ENCODE assay signal across 21 mouse cellular contexts in genomic region chr11:76360255-76360654, GRCm38 (mm10). TPM values are rescaled to one million over a fixed set of nuclear protein-coding genes. Genes with fewer than 3 reads are reported as not detected.
DNase-seq lines count a peak whose midpoint lies in the region; ATAC-seq and TF ChIP-seq lines count a peak whose summit lies in the region.
"Had no signal": no experiment of that assay in that cellular context is flagged by ENCODE, and none has a peak within 500 bp of the region (broad histone marks: within the 10 kb centered on the region; RNA-seq: fewer than 3 reads in every experiment).

No protein-coding gene starts in this region.

- H3K27me3 ChIP-seq in forebrain, embryonic 10.5 days (ENCODE audit: poor library complexity, severe bottlenecking), result no peaks in the 10 kb centered on the region
- no peaks in the 10 kb centered on the region for H3K27me3 ChIP-seq in forebrain, embryonic 16.5 days (replicated peaks; ENCODE audit: control insufficient read depth, insufficient read depth, low read length)
- H3K27me3 ChIP-seq in hindbrain, embryonic 10.5 days (ENCODE audit: insufficient read depth, poor library complexity, severe bottlenecking), result no peaks in the 10 kb centered on the region
- H3K27me3 ChIP-seq in hindbrain, embryonic 14.5 days (ENCODE audit: control insufficient read depth, insufficient read depth, low read length), result no peaks in the 10 kb centered on the region
- H3K27me3 ChIP-seq in midbrain, embryonic 13.5 days, result no peaks in the 10 kb centered on the region
- no peaks in the 10 kb centered on the region for H3K27me3 ChIP-seq in midbrain, postnatal 0 days (ENCODE audit: insufficient read depth, low read length)
- no peaks in the 10 kb centered on the region for H3K27me3 ChIP-seq in limb, embryonic 10.5 days (ENCODE audit: low read depth, poor library complexity, severe bottlenecking)
- H3K27me3 ChIP-seq: hindbrain, embryonic 13.5 days; intestine, embryonic 15.5 days; limb, embryonic 15.5 days; liver, embryonic 15.5 days; neural tube, embryonic 12.5 days had no signal

- no peak for DNase-seq in forebrain, embryonic 10.5 days (ENCODE audit: extremely low spot score, low spot score)
- no peak for DNase-seq in hindbrain, embryonic 10.5 days (ENCODE audit: low spot score)
- DNase-seq in hindbrain, embryonic 14.5 days (ENCODE audit: low spot score), result no peak
- DNase-seq in midbrain, postnatal 0 days (ENCODE audit: low spot score), result no peak
- DNase-seq in limb, embryonic 10.5 days (ENCODE audit: low spot score), result no peak
- DNase-seq in gastrocnemius, adult 8-10 months (ENCODE audit: low spot score in 2 of 2), result no peak
- DNase-seq: B cell, adult 2 months; cerebellum, adult 8-10 months; gastrocnemius, postnatal 10 days; heart, adult 18-20 months; kidney, adult 9 months; spleen, adult 18-20 months; thymus, postnatal 36 days had no signal

- H3K9ac ChIP-seq in forebrain, embryonic 16.5 days (replicated peaks; ENCODE audit: low read depth, low read length), result no peak overlapping the region
- H3K9ac ChIP-seq in hindbrain, embryonic 14.5 days, result no peak overlapping the region
- H3K9ac ChIP-seq in midbrain, embryonic 13.5 days (replicated peaks), result no peak overlapping the region
- H3K9ac ChIP-seq in midbrain, postnatal 0 days (replicated peaks; ENCODE audit: low read length, poor library complexity, severe bottlenecking), result no peak overlapping the region
- H3K9ac ChIP-seq: hindbrain, embryonic 13.5 days; intestine, embryonic 15.5 days; limb, embryonic 15.5 days; liver, embryonic 15.5 days; neural tube, embryonic 12.5 days had no signal

- WGBS in forebrain, embryonic 10.5 days, result 45% methylated on average over 6 of the region's 6 CpGs
- WGBS in forebrain, embryonic 16.5 days, result 61% methylated on average over 6 of the region's 6 CpGs
- 59% methylated on average over 6 of the region's 6 CpGs for WGBS in hindbrain, embryonic 10.5 days
- 58% methylated on average over 6 of the region's 6 CpGs for WGBS in hindbrain, embryonic 14.5 days
- 65% methylated on average over 6 of the region's 6 CpGs for WGBS in midbrain, embryonic 13.5 days
- 69% methylated on average over 6 of the region's 6 CpGs for WGBS in midbrain, postnatal 0 days
- WGBS in limb, embryonic 10.5 days, result 90% methylated on average over 6 of the region's 6 CpGs

- peaks cover 10% of the 10 kb centered on the region for H3K36me3 ChIP-seq in forebrain, embryonic 10.5 days (replicated peaks)
- H3K36me3 ChIP-seq in forebrain, embryonic 16.5 days (ENCODE audit: control insufficient read depth, insufficient read depth), result no peaks in the 10 kb centered on the region
- H3K36me3 ChIP-seq in hindbrain, embryonic 10.5 days, result no peaks in the 10 kb centered on the region
- no peaks in the 10 kb centered on the region for H3K36me3 ChIP-seq in hindbrain, embryonic 14.5 days (replicated peaks; ENCODE audit: control insufficient read depth, insufficient read depth)
- no peaks in the 10 kb centered on the region for H3K36me3 ChIP-seq in midbrain, embryonic 13.5 days
- no peaks in the 10 kb centered on the region for H3K36me3 ChIP-seq in midbrain, postnatal 0 days (ENCODE audit: insufficient read depth, low read length)
- peaks cover 4% of the 10 kb centered on the region for H3K36me3 ChIP-seq in limb, embryonic 10.5 days
- H3K36me3 ChIP-seq: hindbrain, embryonic 13.5 days; intestine, embryonic 15.5 days; limb, embryonic 15.5 days; liver, embryonic 15.5 days; neural tube, embryonic 12.5 days had no signal

- no peak for ATAC-seq in forebrain, embryonic 16.5 days
- no peak for ATAC-seq in hindbrain, embryonic 14.5 days (ENCODE audit: low FRiP score)
- no peak for ATAC-seq in midbrain, embryonic 13.5 days
- ATAC-seq in midbrain, postnatal 0 days (ENCODE audit: low FRiP score), result no peak
- ATAC-seq: intestine, embryonic 15.5 days had no signal

- H3K4me2 ChIP-seq in forebrain, embryonic 16.5 days (ENCODE audit: low read length), result no peak overlapping the region
- H3K4me2 ChIP-seq in hindbrain, embryonic 14.5 days (replicated peaks), result no peak overlapping the region
- H3K4me2 ChIP-seq in midbrain, embryonic 13.5 days (replicated peaks), result no peak overlapping the region
- H3K4me2 ChIP-seq in midbrain, postnatal 0 days (ENCODE audit: low read depth, low read length, poor library complexity, severe bottlenecking), result no peak overlapping the region
- H3K4me2 ChIP-seq: hindbrain, embryonic 13.5 days; intestine, embryonic 15.5 days; limb, embryonic 15.5 days; liver, embryonic 15.5 days; neural tube, embryonic 12.5 days had no signal

- peak overlapping the region; percentile 82 for H3K27ac ChIP-seq in forebrain, embryonic 10.5 days
- no peak overlapping the region for H3K27ac ChIP-seq in forebrain, embryonic 16.5 days (ENCODE audit: low read length)
- peak overlapping the region; percentile 74 for H3K27ac ChIP-seq in hindbrain, embryonic 10.5 days
- no peak overlapping the region for H3K27ac ChIP-seq in hindbrain, embryonic 14.5 days
- peak overlapping the region; percentile 27; the same call in 1 of the 2 replicates for H3K27ac ChIP-seq in midbrain, embryonic 13.5 days
- no peak overlapping the region for H3K27ac ChIP-seq in midbrain, postnatal 0 days (ENCODE audit: low read depth, low read length)
- H3K27ac ChIP-seq in limb, embryonic 10.5 days, result peak overlapping the region; percentile 62
- H3K27ac ChIP-seq: hindbrain, embryonic 13.5 days; intestine, embryonic 15.5 days; limb, embryonic 15.5 days; liver, embryonic 15.5 days; macrophage; neural tube, embryonic 12.5 days had no signal

- no peaks in the 10 kb centered on the region for H3K9me3 ChIP-seq in forebrain, embryonic 10.5 days
- no peaks in the 10 kb centered on the region for H3K9me3 ChIP-seq in forebrain, embryonic 16.5 days (ENCODE audit: control insufficient read depth, low read length)
- H3K9me3 ChIP-seq in hindbrain, embryonic 10.5 days, result no peaks in the 10 kb centered on the region
- H3K9me3 ChIP-seq in hindbrain, embryonic 14.5 days (ENCODE audit: control insufficient read depth, low read length), result no peaks in the 10 kb centered on the region
- H3K9me3 ChIP-seq in midbrain, embryonic 13.5 days, result no peaks in the 10 kb centered on the region
- H3K9me3 ChIP-seq in midbrain, postnatal 0 days (ENCODE audit: low read length), result no peaks in the 10 kb centered on the region
- no peaks in the 10 kb centered on the region for H3K9me3 ChIP-seq in limb, embryonic 10.5 days (replicated peaks)
- H3K9me3 ChIP-seq: hindbrain, embryonic 13.5 days; intestine, embryonic 15.5 days; limb, embryonic 15.5 days; liver, embryonic 15.5 days; neural tube, embryonic 12.5 days had no signal

- no peak overlapping the region for H3K4me3 ChIP-seq in forebrain, embryonic 10.5 days
- H3K4me3 ChIP-seq in forebrain, embryonic 16.5 days (replicated peaks; ENCODE audit: low read length), result no peak overlapping the region
- no peak overlapping the region for H3K4me3 ChIP-seq in hindbrain, embryonic 10.5 days
- no peak overlapping the region for H3K4me3 ChIP-seq in hindbrain, embryonic 14.5 days (replicated peaks; ENCODE audit: low read length)
- no peak overlapping the region for H3K4me3 ChIP-seq in midbrain, embryonic 13.5 days (replicated peaks)
- no peak overlapping the region for H3K4me3 ChIP-seq in midbrain, postnatal 0 days (ENCODE audit: low read depth, low read length)
- no peak overlapping the region for H3K4me3 ChIP-seq in limb, embryonic 10.5 days
- H3K4me3 ChIP-seq: hindbrain, embryonic 13.5 days; intestine, embryonic 15.5 days; limb, embryonic 15.5 days; liver, embryonic 15.5 days; neural tube, embryonic 12.5 days had no signal

- TF ChIP-seq CTCF in midbrain, postnatal 0 days (IDR thresholded peaks at IDR 0.05), result no peak

- H3K4me1 ChIP-seq in forebrain, embryonic 10.5 days, result peaks cover 100% of the 10 kb centered on the region
- H3K4me1 ChIP-seq in forebrain, embryonic 16.5 days (replicated peaks; ENCODE audit: control insufficient read depth, insufficient read depth, low read length), result peaks cover 23% of the 10 kb centered on the region
- peaks cover 91% of the 10 kb centered on the region for H3K4me1 ChIP-seq in hindbrain, embryonic 10.5 days (replicated peaks)
- H3K4me1 ChIP-seq in hindbrain, embryonic 14.5 days (replicated peaks; ENCODE audit: control insufficient read depth, insufficient read depth, low read length), result peaks cover 42% of the 10 kb centered on the region
- peaks cover 55% of the 10 kb centered on the region for H3K4me1 ChIP-seq in midbrain, embryonic 13.5 days (replicated peaks)
- peaks cover 12% of the 10 kb centered on the region; the same call in 1 of the 2 replicates for H3K4me1 ChIP-seq in midbrain, postnatal 0 days (ENCODE audit: insufficient read depth, low read length)
- peaks cover 77% of the 10 kb centered on the region for H3K4me1 ChIP-seq in limb, embryonic 10.5 days
- H3K4me1 ChIP-seq: liver, embryonic 15.5 days had no signal

RNA-seq across cellular contexts. Expression of gene Nxn, which starts 38.7 kb away (rescaled TPM):
- 55.4 and 62.3 TPM in 2 replicates for polyA plus RNA-seq in forebrain, embryonic 10.5 days (2016; fragmentation: Nextera tagmentation; extraction: Ambion mirVana)
- polyA plus RNA-seq in forebrain, embryonic 16.5 days (2015; fragmentation: Nextera tagmentation; extraction: Ambion mirVana), result 14.5 and 15.6 TPM in 2 replicates
- 45.3 and 46.6 TPM in 2 replicates for polyA plus RNA-seq in hindbrain, embryonic 10.5 days (2016; fragmentation: Nextera tagmentation; extraction: Ambion mirVana)
- polyA plus RNA-seq in hindbrain, embryonic 14.5 days (2014; fragmentation: Nextera tagmentation; extraction: Ambion mirVana), result 32.0 and 36.0 TPM in 2 replicates
- polyA plus RNA-seq in midbrain, embryonic 13.5 days (2015; fragmentation: Nextera tagmentation; extraction: Ambion mirVana), result 29.0 and 34.3 TPM in 2 replicates
- total RNA-seq in midbrain, postnatal 0 days (2014; rRNA removed), result 25.2 and 32.2 TPM in 2 replicates
- polyA plus RNA-seq in midbrain, postnatal 0 days (2015; fragmentation: Nextera tagmentation; extraction: Ambion mirVana), result 13.7 and 15.2 TPM in 2 replicates
- polyA plus RNA-seq in limb, embryonic 10.5 days (2016; fragmentation: Nextera tagmentation; extraction: Ambion mirVana), result 53.3 and 55.7 TPM in 2 replicates
- total RNA-seq in gastrocnemius, adult 8-10 months (2022), result 10 to 100 TPM; 41.5 to 47.7 (median 43.3) TPM

RNA-seq across cellular contexts. Expression of gene Timm22, which starts 46.5 kb away (rescaled TPM):
- 127 and 128 TPM in 2 replicates for polyA plus RNA-seq in forebrain, embryonic 10.5 days (2016; fragmentation: Nextera tagmentation; extraction: Ambion mirVana)
- 94.0 and 101 TPM in 2 replicates for polyA plus RNA-seq in forebrain, embryonic 16.5 days (2015; fragmentation: Nextera tagmentation; extraction: Ambion mirVana)
- polyA plus RNA-seq in hindbrain, embryonic 10.5 days (2016; fragmentation: Nextera tagmentation; extraction: Ambion mirVana), result 123 and 148 TPM in 2 replicates
- polyA plus RNA-seq in hindbrain, embryonic 14.5 days (2014; fragmentation: Nextera tagmentation; extraction: Ambion mirVana), result 110 TPM in 2 replicates
- polyA plus RNA-seq in midbrain, embryonic 13.5 days (2015; fragmentation: Nextera tagmentation; extraction: Ambion mirVana), result 96.3 and 102 TPM in 2 replicates
- 26.6 and 38.0 TPM in 2 replicates for total RNA-seq in midbrain, postnatal 0 days (2014; rRNA removed)
- polyA plus RNA-seq in midbrain, postnatal 0 days (2015; fragmentation: Nextera tagmentation; extraction: Ambion mirVana), result 103 and 104 TPM in 2 replicates
- 144 and 147 TPM in 2 replicates for polyA plus RNA-seq in limb, embryonic 10.5 days (2016; fragmentation: Nextera tagmentation; extraction: Ambion mirVana)
- total RNA-seq in gastrocnemius, adult 8-10 months (2022), result 10 to 100 TPM; 31.6 to 45.2 (median 39.6) TPM

Comparison
In these comparisons a context has a peak if more than half of its experiments do, and no peak if none do; other contexts are left out.
1. H3K27ac ChIP-seq: peak in forebrain, embryonic 10.5 days (single experiment), hindbrain, embryonic 10.5 days (single experiment), midbrain, embryonic 13.5 days (single experiment) and limb, embryonic 10.5 days (single experiment); none in forebrain, embryonic 16.5 days (single experiment), hindbrain, embryonic 14.5 days (single experiment) and midbrain, postnatal 0 days (single experiment).